ENCODE assay signal across 8 mouse cellular contexts in the genomic region with DNA sequence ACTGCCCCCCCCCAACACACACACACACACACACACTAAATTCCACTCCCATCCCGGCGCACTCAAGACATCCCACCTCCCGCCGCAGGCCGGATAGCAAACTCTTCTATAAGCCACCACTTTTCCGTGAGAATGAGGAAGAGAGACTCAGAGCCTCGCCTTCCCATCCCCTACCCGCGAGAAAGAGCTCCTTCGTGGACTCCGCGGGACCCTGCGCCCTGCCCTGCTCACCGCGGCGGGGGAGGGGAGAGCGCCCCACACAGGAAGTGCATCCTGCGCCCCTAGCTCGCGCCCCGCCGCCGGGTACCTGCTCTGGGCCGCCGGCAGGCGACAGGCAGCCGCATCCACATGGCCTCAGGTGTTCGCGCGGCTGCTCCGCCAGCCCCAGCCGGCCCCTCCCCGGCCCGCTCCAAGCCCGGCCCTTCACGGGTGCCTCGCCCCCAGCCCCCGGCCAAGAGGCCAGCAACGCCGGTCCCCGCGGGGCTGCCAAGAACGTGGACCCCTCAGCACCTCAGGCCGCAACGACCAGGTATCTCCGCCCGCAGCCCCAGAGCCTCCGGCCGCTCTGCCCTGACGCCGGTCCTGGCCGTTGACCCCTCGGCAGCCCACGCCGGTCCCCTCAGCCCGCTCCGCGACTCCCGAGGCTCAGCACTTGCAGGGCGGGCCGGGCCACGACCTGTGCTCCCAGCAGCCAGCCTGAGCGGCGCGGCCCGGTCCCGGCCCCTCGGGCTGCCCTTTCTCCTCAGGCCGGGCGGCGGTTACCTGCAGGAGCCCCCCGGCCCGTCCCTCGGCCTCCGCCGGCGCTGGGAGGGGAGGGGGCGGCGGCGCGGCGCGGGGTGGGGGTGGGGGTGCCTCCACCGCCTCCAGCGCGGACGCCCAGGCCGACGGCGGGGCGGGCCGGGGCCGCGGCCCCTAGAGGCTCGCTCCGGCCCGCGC.
DNase-seq lines count a peak whose midpoint lies in the region; ATAC-seq lines count a peak whose summit lies in the region.

No protein-coding gene starts in this region.

- peak overlapping the region; percentile 93 for H3K4me2 ChIP-seq in heart, embryonic 16.5 days (ENCODE audit: low read depth, low read length)

- peak overlapping the region; percentile 95 for H3K9ac ChIP-seq in heart, embryonic 16.5 days (ENCODE audit: low read length)

- no peaks in the 10 kb centered on the region for H3K9me3 ChIP-seq in embryonic facial prominence, embryonic 10.5 days
- no peaks in the 10 kb centered on the region for H3K9me3 ChIP-seq in heart, embryonic 16.5 days (replicated peaks; ENCODE audit: control insufficient read depth, low read length)
- no peaks in the 10 kb centered on the region for H3K9me3 ChIP-seq in megakaryocyte, embryonic 14.5 days

- peak overlapping the region; percentile 96 for H3K27ac ChIP-seq in embryonic facial prominence, embryonic 10.5 days (replicated peaks)
- H3K27ac ChIP-seq in heart, embryonic 16.5 days (ENCODE audit: low read length), result peak overlapping the region; percentile 92

- peak overlapping the region; percentile 91 for H3K4me3 ChIP-seq in embryonic facial prominence, embryonic 10.5 days
- H3K4me3 ChIP-seq in heart, embryonic 16.5 days (ENCODE audit: low read length), result peak overlapping the region; percentile 98
- peak overlapping the region; percentile 98 for H3K4me3 ChIP-seq in megakaryocyte, embryonic 14.5 days (replicated peaks)

- ATAC-seq in heart, embryonic 16.5 days (replicated peaks; ENCODE audit: extremely low read depth, insufficient read depth, low FRiP score), result peak; percentile 67

- peak; percentile 85 for DNase-seq in CD4-positive helper T cell, adult 2 months (ENCODE audit: low read depth, low spot score)
- DNase-seq in R1 (ENCODE audit: low read depth, low spot score), result peak; percentile 74
- peak; percentile 76 for DNase-seq in embryonic facial prominence, embryonic 10.5 days (ENCODE audit: low spot score)
- DNase-seq in kidney, postnatal 14 days, result peak; percentile 64
- DNase-seq in spleen, postnatal 14 days (ENCODE audit: low spot score in 2 of 2), result peak; percentile 40 to 58
- DNase-seq in left cerebral cortex, adult 18-20 months (ENCODE audit: low spot score in 2 of 2), result no peak

- peaks cover 58% of the 10 kb centered on the region for H3K4me1 ChIP-seq in embryonic facial prominence, embryonic 10.5 days
- peaks cover 29% of the 10 kb centered on the region for H3K4me1 ChIP-seq in heart, embryonic 16.5 days (ENCODE audit: control insufficient read depth, insufficient read depth, low read length)
- H3K4me1 ChIP-seq in megakaryocyte, embryonic 14.5 days, result peaks cover 72% of the 10 kb centered on the region

- WGBS in embryonic facial prominence, embryonic 10.5 days, result under 1% methylated on average over 98 of the region's 98 CpGs
- under 1% methylated on average over 60 of the region's 98 CpGs for WGBS in heart, embryonic 16.5 days

- no peaks in the 10 kb centered on the region for H3K36me3 ChIP-seq in embryonic facial prominence, embryonic 10.5 days (replicated peaks)
- H3K36me3 ChIP-seq in heart, embryonic 16.5 days (ENCODE audit: control insufficient read depth, insufficient read depth), result no peaks in the 10 kb centered on the region
- no peaks in the 10 kb centered on the region for H3K36me3 ChIP-seq in megakaryocyte, embryonic 14.5 days (replicated peaks; ENCODE audit: low read length)

- H3K27me3 ChIP-seq in embryonic facial prominence, embryonic 10.5 days (replicated peaks; ENCODE audit: low read depth, poor library complexity, severe bottlenecking), result peaks cover 20% of the 10 kb centered on the region
- no peaks in the 10 kb centered on the region for H3K27me3 ChIP-seq in heart, embryonic 16.5 days (ENCODE audit: control insufficient read depth, insufficient read depth, low read length)
- peaks cover 4% of the 10 kb centered on the region for H3K27me3 ChIP-seq in megakaryocyte, embryonic 14.5 days (replicated peaks)

Comparison
In these comparisons a context has a peak if more than half of its experiments do, and no peak if none do; other contexts are left out.
1. DNase-seq: peak in CD4-positive helper T cell, adult 2 months (single experiment), R1 (single experiment), embryonic facial prominence, embryonic 10.5 days (single experiment), kidney, postnatal 14 days (single experiment) and spleen, postnatal 14 days (2 of 2); none in left cerebral cortex, adult 18-20 months (0 of 2).
2. Peak in every context shown above with its lines, with median percentiles within 50 percentile points of each other: H3K4me3 ChIP-seq.